Mouse (Mus musculus) mesoderm, embryonic 11.5 days (tissue): ENCODE results near the gene Igfbp6.

ENCODE experiments used
- DNase-seq: peaks from one replicate; pipeline ENCODE4 v3.0.0-alpha.2; 2012; ENCODE audit warnings: low read depth, low spot score

The Igfbp6 gene

GRCm38 (mm10) chr15:102175736-102176319 is 31.7 kb downstream of the Igfbp6 start:
- no peak for DNase-seq

GRCm38 (mm10) chr15:102176571-102177316 is 32.6 kb downstream of the Igfbp6 start:
- DNase-seq: no peak

DNA sequence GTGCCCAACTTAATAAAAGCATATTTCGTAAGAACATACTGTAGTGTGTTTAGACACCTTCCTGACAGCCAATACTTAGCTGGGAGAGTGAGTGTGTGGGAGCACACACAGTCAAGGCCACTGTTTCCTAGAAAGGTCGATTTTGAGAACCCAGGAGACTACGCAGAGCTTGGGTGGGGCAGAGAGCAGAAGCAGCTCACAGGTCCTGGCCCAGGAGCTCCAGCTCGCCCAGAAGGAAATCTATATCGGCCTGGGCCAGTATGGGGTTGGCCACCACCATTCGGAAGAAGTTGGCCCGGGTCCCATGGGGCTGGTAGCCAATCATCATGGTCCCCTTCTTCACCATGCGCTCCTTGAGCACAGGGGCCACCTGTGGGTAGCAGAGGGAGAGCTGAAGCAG is 33.3 kb downstream of the Igfbp6 start:
- DNase-seq: no peak

GRCm38 (mm10) chr15:102178279-102178678 is 34.1 kb downstream of the Igfbp6 start:
- peak; percentile 61 for DNase-seq

- no peak for DNase-seq
Measured at GRCm38 (mm10) chr15:102179106-102179505, 34.9 kb downstream of the Igfbp6 start.

- no peak for DNase-seq
Measured at GRCm38 (mm10) chr15:102179924-102180323, 35.8 kb downstream of the Igfbp6 start.

- no peak for DNase-seq
Measured at GRCm38 (mm10) chr15:102183076-102183475, 38.9 kb downstream of the Igfbp6 start.

- no peak for DNase-seq
Measured at GRCm38 (mm10) chr15:102186239-102186638, 42.1 kb downstream of the Igfbp6 start.

DNA sequence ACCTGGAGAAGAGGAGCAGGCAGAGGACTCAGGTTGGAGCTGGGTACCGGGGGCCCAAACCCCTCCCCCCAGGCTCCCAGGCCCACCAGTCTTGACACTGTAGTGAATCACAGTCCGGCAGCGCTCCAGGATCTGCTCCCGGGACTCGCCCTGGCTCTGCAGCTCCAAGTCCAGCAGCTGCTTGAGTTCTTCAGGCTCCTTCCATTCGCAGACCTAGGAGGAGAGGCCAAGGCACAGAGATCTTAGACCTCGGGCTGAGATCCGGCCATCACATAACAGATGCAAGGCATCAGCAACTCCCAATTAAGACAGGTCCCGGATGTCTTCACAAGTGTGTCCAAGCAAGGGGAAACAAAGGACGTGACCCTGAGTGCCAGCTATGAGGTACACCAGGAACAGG is 43.9 kb downstream of the Igfbp6 start:
- no peak for DNase-seq

DNA sequence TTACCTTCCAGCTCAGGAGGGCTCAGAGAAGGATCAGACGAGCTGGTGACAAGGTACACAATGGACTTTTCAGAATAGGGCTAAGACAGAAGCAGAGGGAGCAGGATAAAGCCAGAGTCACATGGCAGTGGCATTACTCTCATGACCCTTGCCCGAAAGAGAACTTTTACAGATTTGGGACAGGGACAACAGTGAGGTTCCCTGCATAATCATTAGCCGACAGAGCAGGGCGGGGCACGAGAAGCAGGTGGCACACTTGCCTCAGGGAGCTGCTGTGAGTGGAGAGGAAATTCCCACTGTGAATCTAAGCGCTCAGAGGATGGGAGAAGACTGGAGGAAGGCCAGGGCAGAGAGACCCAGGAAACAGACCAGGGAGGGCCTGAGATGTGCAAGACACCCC is 44.7 kb downstream of the Igfbp6 start:
- DNase-seq: no peak

DNA sequence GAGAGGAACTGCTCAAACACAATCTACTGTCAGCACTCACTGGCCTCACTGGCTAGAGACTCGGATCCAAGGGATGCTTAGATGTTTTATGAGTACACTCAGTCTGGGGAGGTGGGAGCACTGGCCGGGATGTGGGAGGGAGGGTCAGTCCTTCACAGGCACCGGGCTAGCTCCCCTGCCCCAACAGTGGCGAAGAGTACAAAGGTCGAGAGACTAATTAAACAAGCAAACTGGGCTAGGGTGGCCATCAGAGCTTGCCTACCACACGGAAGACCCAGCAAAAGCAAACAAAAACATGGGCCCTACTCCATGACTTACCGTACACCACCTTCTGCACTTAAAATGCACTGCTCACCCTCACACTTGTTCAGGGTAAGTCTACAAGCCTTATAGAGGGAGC is 47.5 kb downstream of the Igfbp6 start:
- no peak for DNase-seq

GRCm38 (mm10) chr15:102192271-102192812 is 48.2 kb downstream of the Igfbp6 start:
- no peak for DNase-seq

DNA sequence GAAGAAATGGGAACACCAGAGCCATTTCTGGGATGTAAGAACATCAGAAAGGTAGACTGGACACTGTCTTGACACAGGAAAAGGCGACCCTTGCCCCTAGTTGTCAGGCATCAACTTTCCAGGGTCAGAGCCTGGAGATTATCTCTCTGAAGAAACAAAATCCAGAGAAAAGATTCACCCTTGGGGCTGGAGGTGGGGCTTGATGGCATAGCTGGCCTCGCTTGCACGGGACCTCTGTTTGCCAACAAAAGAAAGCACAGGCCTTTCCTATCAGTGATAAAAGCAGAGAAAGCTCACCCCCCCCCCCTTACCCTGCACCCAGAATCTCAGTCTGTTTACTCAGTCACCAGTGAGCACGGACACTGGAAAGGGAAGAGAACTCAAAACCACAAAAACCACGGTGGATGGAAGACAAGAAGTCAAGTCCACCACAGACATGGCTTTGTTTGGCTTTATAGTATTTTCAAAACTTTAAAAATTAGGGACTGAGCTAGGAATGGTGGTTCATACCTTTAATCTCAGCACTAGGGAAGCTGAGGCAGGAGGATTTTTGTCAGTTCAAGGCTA is 48.7 kb downstream of the Igfbp6 start:
- DNase-seq: no peak

- DNase-seq: no peak
Measured at GRCm38 (mm10) chr15:102193652-102194051, 49.5 kb downstream of the Igfbp6 start.

DNA sequence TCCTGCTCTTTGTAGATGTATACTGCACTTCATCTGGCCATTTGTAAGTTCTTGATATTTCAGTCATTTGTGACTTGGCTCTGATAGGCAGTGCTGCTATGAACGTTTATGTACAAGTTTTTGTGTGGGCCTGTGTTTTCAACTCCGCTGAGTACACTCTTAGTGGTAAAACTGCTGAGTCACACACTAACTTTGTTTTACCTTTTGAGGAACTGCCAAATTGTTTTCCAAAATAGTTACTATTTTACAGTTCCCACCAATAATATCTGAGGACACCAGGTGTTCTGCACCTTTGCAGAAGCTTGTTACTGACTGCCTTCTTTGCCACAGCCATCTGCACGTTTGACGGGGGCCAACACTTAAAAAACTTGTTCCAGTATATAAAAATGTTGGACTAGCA is 50.3 kb downstream of the Igfbp6 start:
- DNase-seq: no peak

DNA sequence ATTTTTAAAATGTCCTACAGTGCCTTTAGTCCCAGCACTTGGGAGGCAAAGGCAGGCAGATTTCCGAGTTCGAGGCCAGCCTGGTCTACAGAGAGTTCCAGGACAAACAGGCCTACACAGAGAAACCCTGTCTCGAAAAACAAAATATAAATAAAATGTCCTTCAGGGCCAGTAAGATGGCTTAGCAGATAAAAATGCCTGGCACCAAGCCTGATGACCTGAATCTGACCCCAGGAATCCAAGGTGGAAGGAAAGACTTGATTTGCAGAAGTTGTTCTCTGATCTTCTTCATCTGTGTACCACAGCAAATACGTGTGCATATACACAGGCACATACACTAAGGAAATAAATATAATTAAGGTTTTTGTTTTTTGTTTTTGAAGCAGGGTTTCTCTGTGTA is 51.2 kb downstream of the Igfbp6 start:
- no peak for DNase-seq

GRCm38 (mm10) chr15:102198841-102199240 is 54.7 kb downstream of the Igfbp6 start:
- no peak for DNase-seq
